Mouse (Mus musculus): ENCODE results near the gene Pygb.

- no peak for TF ChIP-seq POLR2AphosphoS2 (IDR thresholded peaks at IDR 0.05; ENCODE audit: insufficient read length, low read depth)
- TF ChIP-seq POLR2A (IDR thresholded peaks at IDR 0.05; ENCODE audit: insufficient read length, low read depth): no peak
- no peak for TF ChIP-seq CEBPB (IDR thresholded peaks at IDR 0.05; ENCODE audit: insufficient read depth, poor library complexity, severe bottlenecking)
- TF ChIP-seq USF1 (IDR thresholded peaks at IDR 0.05; ENCODE audit: low read depth): no peak
- no peak for TF ChIP-seq TCF12 (IDR thresholded peaks at IDR 0.05; ENCODE audit: insufficient read depth, poor library complexity, severe bottlenecking)
- TF ChIP-seq E2F4 (IDR thresholded peaks at IDR 0.05; ENCODE audit: insufficient read depth): no peak
Measured at GRCm38 (mm10) chr2:150836906-150837305, 50.4 kb downstream of the Pygb start.

Data from myocyte (in vitro differentiated cells).